Mouse (Mus musculus): ENCODE results near the gene Cadm3.

DNA sequence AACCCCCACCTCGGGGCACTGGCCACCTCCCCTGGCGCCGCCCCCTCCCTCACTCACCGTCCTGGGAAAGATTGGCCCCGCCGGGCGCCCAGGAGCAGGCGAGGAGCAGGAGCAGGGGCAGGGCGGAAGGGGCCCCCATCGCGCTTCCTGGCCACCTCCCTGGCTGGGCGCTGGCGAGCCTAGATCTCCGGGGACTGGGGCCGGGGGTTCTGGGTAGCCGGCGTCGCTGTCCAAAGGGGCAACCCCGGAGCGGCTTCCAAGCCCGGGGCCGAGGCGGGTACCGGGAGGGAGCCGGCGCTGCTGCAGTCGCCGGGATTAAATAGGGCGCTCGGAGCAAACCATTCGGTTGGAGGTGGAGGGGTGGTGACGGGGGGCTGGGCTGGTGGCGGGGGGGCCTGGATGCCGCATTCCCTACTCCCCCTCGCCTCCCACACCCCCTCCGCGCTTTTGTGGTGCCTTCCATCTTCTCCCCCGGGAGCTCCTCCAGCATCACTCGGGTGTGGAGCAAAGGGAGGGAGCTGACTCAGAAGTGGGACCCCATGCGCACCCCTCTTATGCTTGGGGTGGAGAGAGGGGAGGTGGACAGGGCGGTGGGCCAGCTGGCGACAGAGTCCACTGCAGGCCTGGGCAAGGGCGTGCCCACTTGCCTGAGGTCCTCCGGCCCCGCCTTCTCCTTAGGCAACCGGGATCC, at the start of gene Cadm3:
- TF ChIP-seq CTCF (IDR thresholded peaks at IDR 0.05; ENCODE audit: low read depth), result no peak
- no peak for TF ChIP-seq EP300 (IDR thresholded peaks at IDR 0.05; ENCODE audit: low read depth)

Measured in heart, postnatal 0 days (tissue).